Mouse (Mus musculus) liver, embryonic 14.5 days (tissue): ENCODE results near the gene Upk3bl. TPM values are rescaled to one million over a fixed set of nuclear protein-coding genes. Genes with fewer than 3 reads are reported as not detected.

Experiments
- ATAC-seq: fragments of 200-750 bp; cut with Nextera tagmentation; 2 replicates; pipeline ENCODE4 v1.8.0; 2017; ENCODE audit warnings: moderate number of reproducible peaks, mild to moderate bottlenecking, moderate library complexity; ENCODE audit not compliant: insufficient read depth
- DNase-seq, 3 experiments: peaks; one replicate each; pipeline ENCODE4 v3.0.0-alpha.2; 2012 to 2013; ENCODE audit warnings: low read depth in 3 of 3, low spot score in 3 of 3
- H3K27ac ChIP-seq: fragments of 300-500 bp; sonication (generic); 2 replicates; pipeline ENCODE4 v1.5.1; 2014; ENCODE audit warnings: moderate library complexity, mild to moderate bottlenecking, control low read depth, inconsistent platforms
- H3K27me3 ChIP-seq: fragments of 300-500 bp; sonication (generic); 2 replicates; pipeline ENCODE4 v1.6.1; 2014; ENCODE audit warnings: mild to moderate bottlenecking, low read length, moderate library complexity; ENCODE audit not compliant: control insufficient read depth, insufficient read depth
- H3K36me3 ChIP-seq: fragments of 300-500 bp; sonication (generic); replicated peaks from 2 replicates; pipeline ENCODE4 v1.6.1; 2014; ENCODE audit warnings: low read depth; ENCODE audit not compliant: control insufficient read depth, insufficient read depth
- H3K4me1 ChIP-seq, 2 experiments: fragments of 200-500 bp in 1 of 2; fragments of 300-500 bp in 1 of 2; sonication (generic) in 1 of 2; replicated peaks; 2 replicates each; pipeline ENCODE4 v1.6.1; 2012 to 2014; ENCODE audit warnings: antibody characterized with exemption in 1 of 2, inconsistent platforms in 1 of 2, low read length in 1 of 2; ENCODE audit not compliant: control insufficient read depth in 2 of 2, insufficient read depth in 2 of 2
- H3K4me2 ChIP-seq: fragments of 300-500 bp; sonication (generic); 2 replicates; pipeline ENCODE4 v1.6.1; 2014; ENCODE audit warnings: low read depth, mild to moderate bottlenecking, control low read depth, moderate library complexity
- H3K4me3 ChIP-seq, 2 experiments: fragments of 200-500 bp in 1 of 2; fragments of 300-500 bp in 1 of 2; sonication (generic) in 1 of 2; 2 replicates each; pipeline ENCODE4 v1.5.1; 2012 to 2014; ENCODE audit warnings: low read depth in 2 of 2, low read length in 2 of 2, mild to moderate bottlenecking in 2 of 2, control low read depth in 1 of 2, inconsistent platforms in 1 of 2, moderate library complexity in 1 of 2; ENCODE audit not compliant: insufficient read depth in 1 of 2
- H3K9ac ChIP-seq: fragments of 300-500 bp; sonication (generic); replicated peaks from 2 replicates; pipeline ENCODE4 v1.6.1; 2014; ENCODE audit warnings: mild to moderate bottlenecking, control low read depth, moderate library complexity
- H3K9me3 ChIP-seq: fragments of 300-500 bp; sonication (generic); 2 replicates; pipeline ENCODE4 v1.6.1; 2016; ENCODE audit warnings: low read length, mixed read lengths; ENCODE audit not compliant: control insufficient read depth
- CTCF ChIP-seq: IDR thresholded peaks from 2 replicates; pipeline ENCODE4 v1.5.1; 2016; ENCODE audit warnings: antibody characterized with exemption, low read depth, control low read depth
- EP300 ChIP-seq: IDR thresholded peaks from 2 replicates; pipeline ENCODE4 v1.6.1; 2016; ENCODE audit warnings: antibody characterized with exemption, low read depth
- WGBS: fragments of 180-500 bp; shearing (Covaris S2); extraction: QIAGEN DNeasy Blood & Tissue Kit; methylation state at CpG from one replicate; pipeline ENCODE4 v1.1.7; 2014; ENCODE audit not compliant: insufficient replicate concordance; 5-methylcytosine and 5-hydroxymethylcytosine counted together
- polyA plus RNA-seq, 2 experiments: library from polyadenylated mRNA; depleted of rRNA in 1 of 2; stranded (reverse) in 1 of 2; unstranded in 1 of 2; fragments of >200 nt; fragmentation: Nextera tagmentation in 1 of 2; extraction: Ambion mirVana in 1 of 2; gene quantifications; 2 replicates each; pipeline versions ENCODE4 v1.2.1 to v1.2.3; 2012 to 2014

Gene Upk3bl
- polyA plus RNA-seq, 2 experiments, result 0.10 TPM; not detected in 1

- TF ChIP-seq CTCF, result no peak
- no peak for TF ChIP-seq EP300
- H3K4me2 ChIP-seq, result no peak overlapping the region
- no peaks in the 10 kb centered on the region for H3K4me1 ChIP-seq
- 76% methylated on average over 9 of the region's 9 CpGs for WGBS
- no peaks in the 10 kb centered on the region for H3K36me3 ChIP-seq
- no peaks in the 10 kb centered on the region for H3K9me3 ChIP-seq
- ATAC-seq (no peak), DNase-seq (no peak)
- no peak overlapping the region for H3K27ac ChIP-seq
- H3K9ac ChIP-seq, result no peak overlapping the region
- H3K4me3 ChIP-seq, result no peak overlapping the region
- H3K27me3 ChIP-seq, result no peaks in the 10 kb centered on the region
These were observed 27.4 kb upstream of the Upk3bl start for GRCm38 (mm10) chr5:136026859-136027258.

- 73% methylated on average over 11 of the region's 11 CpGs for WGBS
These were observed 26.5 kb upstream of the Upk3bl start for GRCm38 (mm10) chr5:136027612-136028311.

GRCm38 (mm10) chr5:136034868-136035267 is 19.4 kb upstream of the Upk3bl start:
- Histone ChIP-seq H3K9ac (no peak overlapping the region), H3K27ac (no peak overlapping the region), H3K9me3 (no peaks in the 10 kb centered on the region), H3K4me3 (no peak overlapping the region), H3K36me3 (no peaks in the 10 kb centered on the region), H3K4me2 (no peak overlapping the region), H3K4me1 (peaks cover 0 to 5% of the 10 kb centered on the region in 2 experiments; a peak in 2 of 4 replicates), H3K27me3 (no peaks in the 10 kb centered on the region)
- DNase-seq (no peak), ATAC-seq (no peak)
- 48% methylated on average over 4 of the region's 4 CpGs for WGBS
- TF ChIP-seq EP300, result no peak
- TF ChIP-seq CTCF, result no peak

More at GRCm38 (mm10) chr5:136027612-136028311, 26.5 kb upstream of the Upk3bl start:
- H3K4me1 ChIP-seq, result no peaks in the 10 kb centered on the region
- TF ChIP-seq CTCF (peak; percentile 32), EP300 (no peak)
- no peak for DNase-seq
- H3K4me2 ChIP-seq, result no peak overlapping the region
- H3K27ac ChIP-seq, result no peak overlapping the region
- no peaks in the 10 kb centered on the region for H3K9me3 ChIP-seq
- H3K36me3 ChIP-seq, result no peaks in the 10 kb centered on the region
- H3K4me3 ChIP-seq, result no peak overlapping the region
- ATAC-seq, result no peak
- H3K27me3 ChIP-seq, result no peaks in the 10 kb centered on the region
- H3K9ac ChIP-seq, result no peak overlapping the region

GRCm38 (mm10) chr5:136035285-136035684 is 19.0 kb upstream of the Upk3bl start:
- ATAC-seq (no peak), DNase-seq (no peak)
- H3K9me3 ChIP-seq, result no peaks in the 10 kb centered on the region
- peaks cover 0 to 5% of the 10 kb centered on the region in 2 experiments; a peak in 2 of 4 replicates for H3K4me1 ChIP-seq
- H3K27me3 ChIP-seq, result no peaks in the 10 kb centered on the region
- H3K36me3 ChIP-seq, result no peaks in the 10 kb centered on the region
- no peak overlapping the region for H3K4me2 ChIP-seq
- WGBS, result 50% methylated on average over 1 of the region's 1 CpGs
- no peak overlapping the region for H3K4me3 ChIP-seq
- no peak for TF ChIP-seq EP300
- TF ChIP-seq CTCF, result no peak
- H3K27ac ChIP-seq, result no peak overlapping the region
- H3K9ac ChIP-seq, result no peak overlapping the region

- H3K4me3 ChIP-seq, result no peak overlapping the region
- H3K9me3 ChIP-seq, result no peaks in the 10 kb centered on the region
- H3K36me3 ChIP-seq, result no peaks in the 10 kb centered on the region
- ATAC-seq (no peak), DNase-seq (no peak)
- H3K4me2 ChIP-seq, result no peak overlapping the region
- no peaks in the 10 kb centered on the region for H3K27me3 ChIP-seq
- WGBS, result 50% methylated on average over 1 of the region's 1 CpGs
- peaks cover 0 to 5% of the 10 kb centered on the region in 2 experiments; a peak in 2 of 4 replicates for H3K4me1 ChIP-seq
- no peak overlapping the region for H3K27ac ChIP-seq
- TF ChIP-seq CTCF, result no peak
- no peak overlapping the region for H3K9ac ChIP-seq
These were observed 17.6 kb upstream of the Upk3bl start for GRCm38 (mm10) chr5:136036667-136037066.
